Mouse (Mus musculus) MEL (cell line): ENCODE data around the gene 9130008F23Rik. TPM values are rescaled to one million over a fixed set of nuclear protein-coding genes. Genes with fewer than 3 reads are reported as not detected.
A peak's percentile ranks its signal among the peaks of the same experiment; 100 is the strongest.

Experiments used
- DNase-seq: peaks from one replicate; pipeline ENCODE4 v3.0.0; 2011; ENCODE audit warnings: low read depth, low spot score
- H3K27ac ChIP-seq: 2 replicates; pipeline ENCODE4 v1.5.1; 2012; ENCODE audit warnings: low read depth, mild to moderate bottlenecking, control low read depth, low read length, moderate library complexity; ENCODE audit not compliant: control insufficient read depth
- H3K27me3 ChIP-seq, 2 experiments: fragments of 150-350 bp in 1 of 2; sonication (generic) in 1 of 2; 2 replicates each; pipeline ENCODE4 v1.6.1; 2012; ENCODE audit warnings: low read length in 2 of 2, mild to moderate bottlenecking in 2 of 2, improper control_type of control experiment in 1 of 2, moderate library complexity in 1 of 2; ENCODE audit not compliant: insufficient read depth in 2 of 2, control insufficient read depth in 1 of 2
- H3K36me3 ChIP-seq, 2 experiments: 2 replicates each; pipeline ENCODE4 v1.6.1; 2012 to 2014; ENCODE audit warnings: low read length in 2 of 2, improper control_type of control experiment in 1 of 2, inconsistent platforms in 1 of 2, mild to moderate bottlenecking in 1 of 2; ENCODE audit not compliant: insufficient read depth in 2 of 2, control insufficient read depth in 1 of 2
- H3K4me1 ChIP-seq, 2 experiments: fragments of 150-350 bp in 1 of 2; sonication (generic) in 1 of 2; 2 replicates each; pipeline ENCODE4 v1.6.1; 2012; ENCODE audit warnings: low read length in 2 of 2, improper control_type of control experiment in 1 of 2, mild to moderate bottlenecking in 1 of 2; ENCODE audit not compliant: insufficient read depth in 2 of 2, control insufficient read depth in 1 of 2
- H3K4me3 ChIP-seq, 2 experiments: fragments of 150-350 bp in 1 of 2; sonication (generic) in 1 of 2; 2 replicates each; pipeline ENCODE4 v1.5.1; 2012; ENCODE audit warnings: low read depth in 2 of 2, low read length in 2 of 2, mild to moderate bottlenecking in 2 of 2, moderate library complexity in 2 of 2, control low read depth in 1 of 2, improper control_type of control experiment in 1 of 2; ENCODE audit not compliant: control insufficient read depth in 1 of 2, insufficient read depth in 1 of 2
- H3K79me2 ChIP-seq: 2 replicates; pipeline ENCODE4 v1.6.1; 2012; ENCODE audit warnings: mild to moderate bottlenecking, low read length, moderate library complexity; ENCODE audit not compliant: control insufficient read depth, poor library complexity, insufficient read depth
- H3K9ac ChIP-seq: 2 replicates; pipeline ENCODE4 v1.6.1; 2012; ENCODE audit warnings: low read depth, mild to moderate bottlenecking, control low read depth, low read length, moderate library complexity; ENCODE audit not compliant: control insufficient read depth, poor library complexity, severe bottlenecking
- H3K9me3 ChIP-seq: fragments of 150-350 bp; sonication (generic); replicated peaks from 2 replicates; pipeline ENCODE4 v1.6.1; 2012; ENCODE audit warnings: mild to moderate bottlenecking, low read length, improper control_type of control experiment, moderate library complexity; ENCODE audit not compliant: insufficient read depth
- BHLHE40 ChIP-seq: IDR thresholded peaks from 2 replicates; pipeline ENCODE4 v1.6.1; 2012; ENCODE audit warnings: low read depth, mild to moderate bottlenecking, inconsistent platforms, low read length, improper control_type of control experiment, borderline replicate concordance
- CHD1 ChIP-seq: IDR thresholded peaks from 2 replicates; pipeline ENCODE4 v1.6.1; 2012; ENCODE audit warnings: low read depth, mild to moderate bottlenecking, inconsistent platforms, low read length, improper control_type of control experiment
- CHD2 ChIP-seq: IDR thresholded peaks from 2 replicates; pipeline ENCODE4 v1.6.1; 2011; ENCODE audit warnings: low read length, improper control_type of control experiment
- CTCF ChIP-seq, 3 experiments: IDR thresholded peaks in 2 of 3; conservative IDR thresholded peaks in 1 of 3; 2 replicates each; pipeline ENCODE4 v1.5.1; 2011 to 2012; ENCODE audit warnings: low read length in 3 of 3, low read depth in 2 of 3, mild to moderate bottlenecking in 2 of 3, improper control_type of control experiment in 1 of 3, inconsistent platforms in 1 of 3, mixed read lengths in 1 of 3, moderate library complexity in 1 of 3; ENCODE audit not compliant: control insufficient read depth in 1 of 3, insufficient read depth in 1 of 3, poor library complexity in 1 of 3, severe bottlenecking in 1 of 3
- E2F4 ChIP-seq: IDR thresholded peaks from 2 replicates; pipeline ENCODE4 v1.6.1; 2011; ENCODE audit warnings: low read depth, low read length, improper control_type of control experiment, borderline replicate concordance
- EP300 ChIP-seq, 2 experiments: IDR thresholded peaks; 2 replicates each; pipeline ENCODE4 v1.6.1; 2011; ENCODE audit warnings: improper control_type of control experiment in 2 of 2, low read length in 2 of 2, low read depth in 1 of 2, mild to moderate bottlenecking in 1 of 2
- GABPA ChIP-seq: IDR thresholded peaks from 2 replicates; pipeline ENCODE4 v1.6.1; 2012; ENCODE audit warnings: low read depth, mild to moderate bottlenecking, inconsistent platforms, low read length, improper control_type of control experiment, moderate library complexity
- GATA1 ChIP-seq: IDR thresholded peaks from 2 replicates; pipeline ENCODE4 v1.6.1; 2011; ENCODE audit warnings: low read depth, low read length, improper control_type of control experiment
- HCFC1 ChIP-seq: IDR thresholded peaks from 2 replicates; pipeline ENCODE4 v1.6.1; 2012; ENCODE audit warnings: low read depth, mild to moderate bottlenecking, inconsistent platforms, low read length, improper control_type of control experiment, moderate library complexity
- JUND ChIP-seq: IDR thresholded peaks from 2 replicates; pipeline ENCODE4 v1.6.1; 2011; ENCODE audit warnings: low read depth, mild to moderate bottlenecking, improper control_type of control experiment, low read length
- KAT2A ChIP-seq: conservative IDR thresholded peaks from 2 replicates; pipeline ENCODE4 v1.6.1; 2012; ENCODE audit warnings: low read depth, low read length, improper control_type of control experiment, inconsistent platforms
- MAFK ChIP-seq: IDR thresholded peaks from 2 replicates; pipeline ENCODE4 v1.6.1; 2011; ENCODE audit warnings: low read depth, mild to moderate bottlenecking, low read length, improper control_type of control experiment, borderline replicate concordance
- MAX ChIP-seq: IDR thresholded peaks from 2 replicates; pipeline ENCODE4 v1.6.1; 2011; ENCODE audit warnings: low read length, improper control_type of control experiment
- MAZ ChIP-seq: IDR thresholded peaks from 2 replicates; pipeline ENCODE4 v1.6.1; 2012; ENCODE audit warnings: low read depth, mild to moderate bottlenecking, inconsistent platforms, low read length, improper control_type of control experiment
- MEF2A ChIP-seq: IDR thresholded peaks from 2 replicates; pipeline ENCODE4 v1.6.1; 2014; ENCODE audit warnings: low read depth, mild to moderate bottlenecking, inconsistent platforms, low read length, improper control_type of control experiment; ENCODE audit not compliant: poor library complexity, insufficient replicate concordance, severe bottlenecking; ENCODE audit errors: extremely low read depth
- MYB ChIP-seq: IDR thresholded peaks from 2 replicates; pipeline ENCODE4 v1.6.1; 2011; ENCODE audit warnings: mild to moderate bottlenecking, low read depth, low read length, improper control_type of control experiment
- MYC ChIP-seq: IDR thresholded peaks from 2 replicates; pipeline ENCODE4 v1.6.1; 2011; ENCODE audit warnings: low read depth, mild to moderate bottlenecking, low read length, improper control_type of control experiment, moderate library complexity
- NELFE ChIP-seq: IDR thresholded peaks from 2 replicates; pipeline ENCODE4 v1.6.1; 2011; ENCODE audit warnings: low read depth, low read length, improper control_type of control experiment
- POLR2A ChIP-seq, 2 experiments: IDR thresholded peaks; 2 replicates each; pipeline ENCODE4 v1.6.1; 2011 to 2012; ENCODE audit warnings: low read length in 2 of 2, mild to moderate bottlenecking in 2 of 2, control low read depth in 1 of 2, improper control_type of control experiment in 1 of 2, low read depth in 1 of 2, moderate library complexity in 1 of 2; ENCODE audit not compliant: control insufficient read depth in 1 of 2, insufficient read depth in 1 of 2, poor library complexity in 1 of 2
- POLR2AphosphoS2 ChIP-seq: IDR thresholded peaks from 2 replicates; pipeline ENCODE4 v1.6.1; 2011; ENCODE audit warnings: low read length, improper control_type of control experiment
- POLR2AphosphoS5 ChIP-seq: IDR thresholded peaks from 2 replicates; pipeline ENCODE4 v1.6.1; 2012; ENCODE audit warnings: low read depth, borderline replicate concordance, mild to moderate bottlenecking, inconsistent platforms, low read length, moderate library complexity, mixed read lengths
- RCOR1 ChIP-seq: IDR thresholded peaks from 2 replicates; pipeline ENCODE4 v1.6.1; 2012; ENCODE audit warnings: low read depth, mild to moderate bottlenecking, inconsistent platforms, low read length, improper control_type of control experiment
- SIN3A ChIP-seq: IDR thresholded peaks from 2 replicates; pipeline ENCODE4 v1.6.1; 2012; ENCODE audit warnings: low read length, improper control_type of control experiment, inconsistent platforms
- SMC3 ChIP-seq: IDR thresholded peaks from 2 replicates; pipeline ENCODE4 v1.6.1; 2011; ENCODE audit warnings: low read depth, low read length, improper control_type of control experiment
- TBP ChIP-seq: IDR thresholded peaks from 2 replicates; pipeline ENCODE4 v1.8.0; 2011; ENCODE audit warnings: low read depth, low read length, improper control_type of control experiment
- TCF12 ChIP-seq: IDR thresholded peaks from 2 replicates; pipeline ENCODE4 v1.6.1; 2014; ENCODE audit warnings: low read depth, mild to moderate bottlenecking, inconsistent platforms, low read length, improper control_type of control experiment, moderate library complexity
- USF1 ChIP-seq: IDR thresholded peaks from 2 replicates; pipeline ENCODE4 v1.6.1; 2014; ENCODE audit warnings: low read depth, mild to moderate bottlenecking, inconsistent platforms, low read length, improper control_type of control experiment, moderate library complexity
- USF2 ChIP-seq, 2 experiments: IDR thresholded peaks; 2 replicates each; pipeline ENCODE4 v1.6.1; 2011 to 2012; ENCODE audit warnings: improper control_type of control experiment in 2 of 2, low read length in 2 of 2, borderline replicate concordance in 1 of 2, inconsistent platforms in 1 of 2, low read depth in 1 of 2, mild to moderate bottlenecking in 1 of 2; ENCODE audit not compliant: insufficient read depth in 1 of 2
- ZC3H11A ChIP-seq: IDR thresholded peaks from 2 replicates; pipeline ENCODE4 v1.6.1; 2012; ENCODE audit warnings: low read depth, mild to moderate bottlenecking, inconsistent platforms, low read length, improper control_type of control experiment
- ZKSCAN1 ChIP-seq: IDR thresholded peaks from 2 replicates; pipeline ENCODE4 v1.6.1; 2012; ENCODE audit warnings: low read depth, mild to moderate bottlenecking, inconsistent platforms, low read length, improper control_type of control experiment, moderate library complexity
- ZMIZ1 ChIP-seq: IDR thresholded peaks from 2 replicates; pipeline ENCODE4 v1.6.1; 2012; ENCODE audit warnings: low read depth, mild to moderate bottlenecking, inconsistent platforms, low read length, improper control_type of control experiment, moderate library complexity
- ZNF384 ChIP-seq: IDR thresholded peaks from 2 replicates; pipeline ENCODE4 v1.6.1; 2012; ENCODE audit warnings: low read depth, mild to moderate bottlenecking, inconsistent platforms, low read length, improper control_type of control experiment
- polyA plus RNA-seq, 2 experiments: library from polyadenylated mRNA; stranded (reverse) in 1 of 2; unstranded in 1 of 2; fragments of >175 nt in 1 of 2; fragments of >200 nt in 1 of 2; gene quantifications; 2 replicates each; pipeline versions ENCODE4 v1.2.1 to v1.2.4; 2012; ENCODE audit warnings: low replicate concordance in 2 of 2, low read depth in 1 of 2; ENCODE audit not compliant: insufficient read length in 2 of 2, insufficient read depth in 1 of 2, missing spikeins in 1 of 2
- total RNA-seq: library from RNA; depleted of rRNA; stranded (reverse); fragments of 300-350 nt; gene quantifications from 2 replicates; pipeline ENCODE4 v1.2.3, GENCODE M21; 2012

9130008F23Rik gene
- total and polyA plus RNA-seq, 3 experiments, result 1.1 to 1.3 TPM; not detected in 1

DNA sequence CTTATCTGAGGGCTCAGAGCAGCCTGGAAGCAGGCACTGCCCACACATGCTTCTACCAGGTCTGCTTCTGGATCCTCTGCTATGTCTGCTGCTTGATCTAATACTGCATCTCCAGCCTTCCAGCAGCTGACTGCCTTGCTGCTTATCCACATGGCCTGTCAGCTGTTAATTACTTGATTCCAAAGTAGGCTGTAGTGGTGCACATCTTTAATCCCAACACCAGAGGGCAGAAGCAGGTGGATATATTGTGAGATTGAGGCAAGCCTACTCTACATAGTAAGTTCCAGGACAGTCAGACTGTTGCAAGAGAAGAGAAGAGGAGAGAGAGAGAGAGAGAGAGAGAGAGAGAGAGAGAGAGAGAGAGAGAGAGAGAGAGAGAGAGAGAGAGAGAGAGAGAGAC, 43.1 kb downstream of the 9130008F23Rik start (continued):
- TF ChIP-seq SIN3A, result peak; percentile 35; the same call in 1 of the 2 replicates
- no peak for TF ChIP-seq USF1
- TF ChIP-seq ZNF384, result no peak
- no peak for TF ChIP-seq NELFE
- TF ChIP-seq RCOR1, result no peak
- no peak for TF ChIP-seq MAX
- no peak for TF ChIP-seq MEF2A
- TF ChIP-seq POLR2A (IDR thresholded peaks at IDR 0.05; ENCODE audit: control insufficient read depth in 1 of 2, insufficient read depth in 1 of 2, low read depth in 1 of 2, low read length in 2 of 2, poor library complexity in 1 of 2), result no peak
- no peak for TF ChIP-seq GATA1
- no peak for TF ChIP-seq ZKSCAN1
- TF ChIP-seq MYB, result no peak
- no peak for TF ChIP-seq USF2 (IDR thresholded peaks at IDR 0.05; ENCODE audit: borderline replicate concordance in 1 of 2, insufficient read depth in 1 of 2, low read depth in 1 of 2, low read length in 2 of 2)
- TF ChIP-seq ZC3H11A, result peak; percentile 84
- no peak for TF ChIP-seq TBP
- no peak for TF ChIP-seq TCF12
- TF ChIP-seq MAZ, result no peak
- TF ChIP-seq KAT2A, result no peak
- TF ChIP-seq HCFC1, result no peak
- no peak for TF ChIP-seq MAFK
- no peak for TF ChIP-seq E2F4
- TF ChIP-seq JUND, result no peak
- no peak for TF ChIP-seq GABPA

- peak; percentile 60 for DNase-seq
- Histone ChIP-seq H3K36me3 (no peaks in the 10 kb centered on the region), H3K27me3 (no peaks in the 10 kb centered on the region), H3K9me3 (no peaks in the 10 kb centered on the region), H3K4me3 (no peak overlapping the region), H3K27ac (no peak overlapping the region), H3K79me2 (no peaks in the 10 kb centered on the region), H3K4me1 (no peaks in the 10 kb centered on the region; a peak in 1 of 4 replicates), H3K9ac (no peak overlapping the region)
- no peak for TF ChIP-seq EP300 (IDR thresholded peaks at IDR 0.05; ENCODE audit: low read depth in 1 of 2, low read length in 2 of 2)
- TF ChIP-seq MAX, result no peak
- TF ChIP-seq POLR2AphosphoS2, result no peak
- no peak for TF ChIP-seq GABPA
- TF ChIP-seq POLR2AphosphoS5, result no peak
- TF ChIP-seq MAFK, result no peak
- TF ChIP-seq CTCF (IDR thresholded peaks at IDR 0.05 in 2 of 3, conservative IDR thresholded peaks at IDR 0.05 in 1 of 3; ENCODE audit: control insufficient read depth in 1 of 3, insufficient read depth in 1 of 3, low read depth in 2 of 3, low read length in 3 of 3, poor library complexity in 1 of 3, severe bottlenecking in 1 of 3), result peak; percentile 41 to 76 (median 66)
- peak; percentile 31; the same call in 1 of the 2 replicates for TF ChIP-seq ZKSCAN1
- TF ChIP-seq MYC, result no peak
- TF ChIP-seq HCFC1, result no peak
- TF ChIP-seq ZNF384, result no peak
- TF ChIP-seq GATA1, result no peak
- no peak for TF ChIP-seq MAZ
- TF ChIP-seq USF1, result no peak
- no peak for TF ChIP-seq ZMIZ1
- TF ChIP-seq RCOR1, result no peak
- peak; percentile 77 for TF ChIP-seq SMC3
- TF ChIP-seq CHD2, result no peak
- no peak for TF ChIP-seq BHLHE40
- TF ChIP-seq MYB, result no peak
- TF ChIP-seq E2F4, result no peak
- no peak for TF ChIP-seq NELFE
- TF ChIP-seq USF2 (IDR thresholded peaks at IDR 0.05; ENCODE audit: borderline replicate concordance in 1 of 2, insufficient read depth in 1 of 2, low read depth in 1 of 2, low read length in 2 of 2), result no peak
- 0 out of 2 replicates have a peak, but pooled peaks have one; percentile 17 for TF ChIP-seq SIN3A
- TF ChIP-seq TCF12, result no peak
- TF ChIP-seq TBP, result no peak
- TF ChIP-seq MEF2A, result no peak
- no peak for TF ChIP-seq CHD1
- TF ChIP-seq JUND, result no peak
Measured at GRCm38 (mm10) chr17:40831870-40832269, 48.5 kb downstream of the 9130008F23Rik start.
